31 mouse cellular contexts compared by ENCODE assay signal in genomic region chr1:62914495-62914894, GRCm38 (mm10).
DNase-seq lines count a peak whose midpoint lies in the region; ATAC-seq and TF ChIP-seq lines count a peak whose summit lies in the region.
"Had no signal": no experiment of that assay in that cellular context is flagged by ENCODE, and none has a peak within 500 bp of the region (broad histone marks: within the 10 kb centered on the region; RNA-seq: fewer than 3 reads in every experiment).

No protein-coding gene starts in this region.

- WGBS in forebrain, embryonic 13.5 days = 47% methylated on average over 6 of the region's 6 CpGs
- WGBS in forebrain, embryonic 12.5 days = 58% methylated on average over 6 of the region's 6 CpGs
- 50% methylated on average over 6 of the region's 6 CpGs for WGBS in forebrain, embryonic 14.5 days
- WGBS in forebrain, postnatal 0 days = 42% methylated on average over 6 of the region's 6 CpGs

- no peak overlapping the region for H3K4me2 ChIP-seq in forebrain, embryonic 13.5 days
- H3K4me2 ChIP-seq in forebrain, embryonic 12.5 days = no peak overlapping the region
- H3K4me2 ChIP-seq in forebrain, embryonic 14.5 days (ENCODE audit: low read length) = no peak overlapping the region
- no peak overlapping the region for H3K4me2 ChIP-seq in forebrain, postnatal 0 days (ENCODE audit: low read depth)
- H3K4me2 ChIP-seq: embryonic facial prominence, embryonic 13.5 days; heart, embryonic 12.5 days; heart, embryonic 15.5 days; hindbrain, embryonic 14.5 days had no signal

- no peak for TF ChIP-seq CTCF in forebrain, postnatal 0 days (IDR thresholded peaks at IDR 0.05; ENCODE audit: low read depth)

- peak; percentile 73 for ATAC-seq in forebrain, embryonic 13.5 days
- no peak for ATAC-seq in forebrain, embryonic 12.5 days (ENCODE audit: low FRiP score)
- ATAC-seq in forebrain, embryonic 14.5 days = peak; percentile 73
- ATAC-seq in forebrain, postnatal 0 days = peak; percentile 61; the same call in 1 of the 2 replicates
- ATAC-seq: hindbrain, postnatal 0 days; inflammation-experienced regulatory T-cells, adult 6 months; Patski had no signal

- H3K9ac ChIP-seq in forebrain, embryonic 13.5 days = no peak overlapping the region
- no peak overlapping the region for H3K9ac ChIP-seq in forebrain, embryonic 12.5 days
- no peak overlapping the region for H3K9ac ChIP-seq in forebrain, embryonic 14.5 days (ENCODE audit: low read length)
- no peak overlapping the region for H3K9ac ChIP-seq in forebrain, postnatal 0 days
- H3K9ac ChIP-seq: embryonic facial prominence, embryonic 13.5 days; heart, embryonic 12.5 days; heart, embryonic 15.5 days; hindbrain, embryonic 14.5 days had no signal

- no peaks in the 10 kb centered on the region for H3K9me3 ChIP-seq in forebrain, embryonic 13.5 days (replicated peaks)
- no peaks in the 10 kb centered on the region for H3K9me3 ChIP-seq in forebrain, embryonic 12.5 days
- no peaks in the 10 kb centered on the region for H3K9me3 ChIP-seq in forebrain, embryonic 14.5 days (replicated peaks; ENCODE audit: control insufficient read depth, low read length)
- no peaks in the 10 kb centered on the region for H3K9me3 ChIP-seq in forebrain, postnatal 0 days (ENCODE audit: low read length)
- H3K9me3 ChIP-seq: embryonic facial prominence, embryonic 10.5 days; embryonic facial prominence, embryonic 13.5 days; G1E; heart, embryonic 12.5 days; heart, embryonic 15.5 days had no signal

- DNase-seq in forebrain, embryonic 14.5 days (ENCODE audit: low spot score) = peak; percentile 53
- DNase-seq in forebrain, postnatal 0 days = no peak
- no peak for DNase-seq in cerebellum, adult 18-20 months
- no peak for DNase-seq in spleen, postnatal 4 days (ENCODE audit: low spot score in 2 of 2)
- DNase-seq: adrenal gland, postnatal 10 days; adrenal gland, postnatal 36 days; B cell, adult 2 months; cerebellum, adult 11 months; cerebellum, adult 8-10 months; cerebellum, postnatal 10 days; cerebellum, postnatal 36 days; embryo, embryonic 11 days; gastrocnemius, adult 2 months; gastrocnemius, postnatal 14 days; heart, postnatal 10 days; heart, postnatal 36 days; kidney, adult 11 months; kidney, adult 8-10 months had no signal

- H3K4me1 ChIP-seq in forebrain, embryonic 13.5 days = peaks cover 11% of the 10 kb centered on the region
- 0 out of 2 replicates have a peak, but pooled peaks cover 4% of the 10 kb centered on the region for H3K4me1 ChIP-seq in forebrain, embryonic 12.5 days
- no peaks in the 10 kb centered on the region for H3K4me1 ChIP-seq in forebrain, embryonic 14.5 days (ENCODE audit: control insufficient read depth, insufficient read depth, low read length)
- 0 out of 2 replicates have a peak, but pooled peaks cover 3% of the 10 kb centered on the region for H3K4me1 ChIP-seq in forebrain, postnatal 0 days (ENCODE audit: insufficient read depth)
- H3K4me1 ChIP-seq: heart, embryonic 12.5 days; heart, embryonic 15.5 days had no signal

- no peak overlapping the region for H3K4me3 ChIP-seq in forebrain, embryonic 13.5 days
- no peak overlapping the region for H3K4me3 ChIP-seq in forebrain, embryonic 12.5 days (replicated peaks)
- no peak overlapping the region for H3K4me3 ChIP-seq in forebrain, embryonic 14.5 days (ENCODE audit: low read depth, low read length)
- H3K4me3 ChIP-seq in forebrain, postnatal 0 days (ENCODE audit: low read depth, low read length) = no peak overlapping the region
- H3K4me3 ChIP-seq: embryonic facial prominence, embryonic 10.5 days; embryonic facial prominence, embryonic 13.5 days; erythroblast, embryonic 14.5 days; gastrocnemius, adult 2 months; heart, embryonic 12.5 days; heart, embryonic 15.5 days had no signal

- 0 out of 2 replicates have a peak, but pooled peaks cover 3% of the 10 kb centered on the region for H3K27me3 ChIP-seq in forebrain, embryonic 13.5 days
- no peaks in the 10 kb centered on the region for H3K27me3 ChIP-seq in forebrain, embryonic 12.5 days
- no peaks in the 10 kb centered on the region for H3K27me3 ChIP-seq in forebrain, embryonic 14.5 days (replicated peaks; ENCODE audit: control insufficient read depth, insufficient read depth, low read length)
- H3K27me3 ChIP-seq in forebrain, postnatal 0 days (ENCODE audit: insufficient read depth, low read length) = no peaks in the 10 kb centered on the region
- H3K27me3 ChIP-seq: CH12.LX; embryonic facial prominence, embryonic 13.5 days; heart, embryonic 12.5 days; heart, embryonic 15.5 days; Patski had no signal

- H3K36me3 ChIP-seq in forebrain, embryonic 13.5 days (ENCODE audit: poor library complexity, severe bottlenecking) = no peaks in the 10 kb centered on the region
- H3K36me3 ChIP-seq in forebrain, embryonic 12.5 days (replicated peaks) = no peaks in the 10 kb centered on the region
- H3K36me3 ChIP-seq in forebrain, embryonic 14.5 days (ENCODE audit: control insufficient read depth, insufficient read depth, low read length) = no peaks in the 10 kb centered on the region
- H3K36me3 ChIP-seq in forebrain, postnatal 0 days (ENCODE audit: insufficient read depth) = no peaks in the 10 kb centered on the region
- H3K36me3 ChIP-seq: embryonic facial prominence, embryonic 10.5 days; embryonic facial prominence, embryonic 13.5 days; G1E; heart, embryonic 12.5 days; heart, embryonic 15.5 days had no signal

- H3K27ac ChIP-seq in forebrain, embryonic 13.5 days = no peak overlapping the region
- H3K27ac ChIP-seq in forebrain, embryonic 12.5 days = no peak overlapping the region
- H3K27ac ChIP-seq in forebrain, embryonic 14.5 days (ENCODE audit: low read depth, low read length) = no peak overlapping the region
- no peak overlapping the region for H3K27ac ChIP-seq in forebrain, postnatal 0 days (ENCODE audit: low read depth, low read length)
- H3K27ac ChIP-seq: embryonic facial prominence, embryonic 10.5 days; embryonic facial prominence, embryonic 13.5 days; gastrocnemius, adult 2 months; heart, embryonic 15.5 days; hindbrain, embryonic 14.5 days; hindbrain, postnatal 0 days had no signal
